Mouse (Mus musculus) intestine, embryonic 16.5 days (tissue): Measurements from ENCODE around the gene Arhgap30. TPM values are rescaled to one million over a fixed set of nuclear protein-coding genes. Genes with fewer than 3 reads are reported as not detected.

Experiments used
- ATAC-seq: fragments of 200-750 bp; cut with Nextera tagmentation; 2 replicates; pipeline ENCODE4 v1.8.0; 2017; ENCODE audit warnings: moderate TSS enrichment, moderate library complexity
- H3K27ac ChIP-seq: fragments of 300-500 bp; sonication (generic); 2 replicates; pipeline ENCODE4 v1.5.1; 2014; ENCODE audit warnings: mild to moderate bottlenecking, low read length
- H3K27me3 ChIP-seq: fragments of 300-500 bp; sonication (generic); replicated peaks from 2 replicates; pipeline ENCODE4 v1.6.1; 2014; ENCODE audit warnings: low read length, control low read depth, mixed read lengths; ENCODE audit not compliant: control insufficient read depth, insufficient read depth
- H3K36me3 ChIP-seq: fragments of 300-500 bp; sonication (generic); 2 replicates; pipeline ENCODE4 v1.6.1; 2014; ENCODE audit warnings: low read length, control low read depth; ENCODE audit not compliant: control insufficient read depth, insufficient read depth
- H3K4me1 ChIP-seq: fragments of 300-500 bp; sonication (generic); 2 replicates; pipeline ENCODE4 v1.6.1; 2014; ENCODE audit warnings: low read length, control low read depth, mixed read lengths; ENCODE audit not compliant: control insufficient read depth, insufficient read depth
- H3K4me2 ChIP-seq: fragments of 300-500 bp; sonication (generic); 2 replicates; pipeline ENCODE4 v1.6.1; 2014; ENCODE audit warnings: low read depth, low read length, control low read depth
- H3K4me3 ChIP-seq: fragments of 300-500 bp; sonication (generic); 2 replicates; pipeline ENCODE4 v1.5.1; 2014; ENCODE audit warnings: mild to moderate bottlenecking, low read length
- H3K9ac ChIP-seq: fragments of 300-500 bp; sonication (generic); 2 replicates; pipeline ENCODE4 v1.6.1; 2014; ENCODE audit warnings: low read depth, low read length
- H3K9me3 ChIP-seq: fragments of 300-500 bp; sonication (generic); 2 replicates; pipeline ENCODE4 v1.6.1; 2016; ENCODE audit warnings: low read length, control low read depth; ENCODE audit not compliant: control insufficient read depth
- WGBS: fragments of 180-500 bp; shearing (Covaris S2); extraction: QIAGEN DNeasy Blood & Tissue Kit; methylation state at CpG from one replicate; pipeline ENCODE4 v1.1.7; 2014; 5-methylcytosine and 5-hydroxymethylcytosine counted together
- polyA plus RNA-seq: library from polyadenylated mRNA; unstranded; fragments of >200 nt; fragmentation: Nextera tagmentation; extraction: Ambion mirVana; gene quantifications from 2 replicates; pipeline ENCODE4 v1.2.1, GENCODE M21; 2015

The Arhgap30 gene
- polyA plus RNA-seq, 1 experiment from 2014 or later: 2.5 TPM

- Histone ChIP-seq H3K4me1 (peaks cover 30% of the 10 kb centered on the region), H3K36me3 (no peaks in the 10 kb centered on the region), H3K9ac (no peak overlapping the region), H3K9me3 (no peaks in the 10 kb centered on the region), H3K4me2 (no peak overlapping the region), H3K27ac (no peak overlapping the region), H3K27me3 (no peaks in the 10 kb centered on the region), H3K4me3 (no peak overlapping the region)
- 41% methylated on average over 1 of the region's 1 CpGs for WGBS
- ATAC-seq: no peak
Measured at GRCm38 (mm10) chr1:171435974-171436373, 47.2 kb downstream of the Arhgap30 start.

GRCm38 (mm10) chr1:171437264-171438013 is 48.7 kb downstream of the Arhgap30 start, which contains the start of gene F11r:
Gene F11r, plus strand, starts transcription at chr1:171437535.
- peak within 1 kb of the TSS; percentile 76 for H3K9ac ChIP-seq
- no peaks in the 10 kb centered on the region for H3K27me3 ChIP-seq
- 2% methylated on average over 46 of the region's 46 CpGs for WGBS
- H3K27ac ChIP-seq: peak within 1 kb of the TSS; percentile 85
- H3K4me3 ChIP-seq: peak within 1 kb of the TSS; percentile 65
- no peaks in the 10 kb centered on the region for H3K36me3 ChIP-seq
- no peaks in the 10 kb centered on the region for H3K9me3 ChIP-seq
- peaks cover 39% of the 10 kb centered on the region for H3K4me1 ChIP-seq
- H3K4me2 ChIP-seq: peak within 1 kb of the TSS; percentile 62
- ATAC-seq: peak; percentile 89

- Histone ChIP-seq H3K4me2 (peak overlapping the region; percentile 62), H3K36me3 (no peaks in the 10 kb centered on the region), H3K9ac (peak overlapping the region; percentile 76), H3K27ac (peak overlapping the region; percentile 85), H3K4me3 (peak overlapping the region; percentile 65), H3K9me3 (no peaks in the 10 kb centered on the region), H3K4me1 (peaks cover 42% of the 10 kb centered on the region), H3K27me3 (no peaks in the 10 kb centered on the region)
- WGBS: 5% methylated on average over 18 of the region's 18 CpGs
- no peak for ATAC-seq
Measured at GRCm38 (mm10) chr1:171438014-171438670, 49.4 kb downstream of the Arhgap30 start.

GRCm38 (mm10) chr1:171439072-171439471 is 50.3 kb downstream of the Arhgap30 start:
- Histone ChIP-seq H3K4me3 (peak overlapping the region; percentile 65), H3K4me1 (peaks cover 44% of the 10 kb centered on the region), H3K27me3 (no peaks in the 10 kb centered on the region), H3K27ac (peak overlapping the region; percentile 85), H3K9ac (peak overlapping the region; percentile 76), H3K9me3 (no peaks in the 10 kb centered on the region), H3K4me2 (peak overlapping the region; percentile 62), H3K36me3 (no peaks in the 10 kb centered on the region)
- ATAC-seq: no peak
- WGBS: 26% methylated on average over 8 of the region's 8 CpGs

- 0 out of 2 replicates have a peak, but pooled peaks have one; percentile 11 for ATAC-seq
- H3K4me1 ChIP-seq: peaks cover 43% of the 10 kb centered on the region
- H3K27me3 ChIP-seq: no peaks in the 10 kb centered on the region
- no peaks in the 10 kb centered on the region for H3K36me3 ChIP-seq
- H3K4me2 ChIP-seq: peak overlapping the region; percentile 62
- peak overlapping the region; percentile 34 for H3K9ac ChIP-seq
- peak overlapping the region; percentile 89 for H3K27ac ChIP-seq
- H3K4me3 ChIP-seq: peak overlapping the region; percentile 65
- WGBS: 21% methylated on average over 9 of the region's 9 CpGs
- no peaks in the 10 kb centered on the region for H3K9me3 ChIP-seq
Measured at GRCm38 (mm10) chr1:171440025-171440725, 51.4 kb downstream of the Arhgap30 start.

- WGBS: 36% methylated on average over 7 of the region's 7 CpGs
- peak overlapping the region; percentile 89 for H3K27ac ChIP-seq
- no peaks in the 10 kb centered on the region for H3K27me3 ChIP-seq
- H3K4me1 ChIP-seq: peaks cover 35% of the 10 kb centered on the region
- H3K4me3 ChIP-seq: peak overlapping the region; percentile 29
- peak overlapping the region; percentile 24 for H3K9ac ChIP-seq
- H3K36me3 ChIP-seq: no peaks in the 10 kb centered on the region
- peak overlapping the region; percentile 53 for H3K4me2 ChIP-seq
- H3K9me3 ChIP-seq: 0 out of 2 replicates have a peak, but pooled peaks cover 2% of the 10 kb centered on the region
- ATAC-seq: peak; percentile 50
Measured at GRCm38 (mm10) chr1:171441466-171442412, 53.0 kb downstream of the Arhgap30 start.

- 0 out of 2 replicates have a peak, but pooled peaks cover 2% of the 10 kb centered on the region for H3K9me3 ChIP-seq
- peaks cover 37% of the 10 kb centered on the region for H3K4me1 ChIP-seq
- peak overlapping the region; percentile 53 for H3K4me2 ChIP-seq
- no peaks in the 10 kb centered on the region for H3K36me3 ChIP-seq
- peak overlapping the region; percentile 24 for H3K9ac ChIP-seq
- H3K27ac ChIP-seq: peak overlapping the region; percentile 89
- WGBS: 41% methylated on average over 8 of the region's 8 CpGs
- ATAC-seq: no peak
- peak overlapping the region; percentile 29 for H3K4me3 ChIP-seq
- H3K27me3 ChIP-seq: no peaks in the 10 kb centered on the region
Measured at GRCm38 (mm10) chr1:171442413-171442760, 53.6 kb downstream of the Arhgap30 start.

- Histone ChIP-seq H3K4me3 (no peak overlapping the region), H3K9ac (no peak overlapping the region), H3K4me2 (no peak overlapping the region), H3K4me1 (peaks cover 25% of the 10 kb centered on the region), H3K27me3 (no peaks in the 10 kb centered on the region), H3K9me3 (0 out of 2 replicates have a peak, but pooled peaks cover 2% of the 10 kb centered on the region), H3K27ac (no peak overlapping the region), H3K36me3 (no peaks in the 10 kb centered on the region)
- no peak for ATAC-seq
- WGBS: 62% methylated on average over 5 of the region's 5 CpGs
Measured at GRCm38 (mm10) chr1:171445050-171445449, 56.3 kb downstream of the Arhgap30 start.
